Mouse (Mus musculus): ENCODE data around the gene Prss50.

DNA sequence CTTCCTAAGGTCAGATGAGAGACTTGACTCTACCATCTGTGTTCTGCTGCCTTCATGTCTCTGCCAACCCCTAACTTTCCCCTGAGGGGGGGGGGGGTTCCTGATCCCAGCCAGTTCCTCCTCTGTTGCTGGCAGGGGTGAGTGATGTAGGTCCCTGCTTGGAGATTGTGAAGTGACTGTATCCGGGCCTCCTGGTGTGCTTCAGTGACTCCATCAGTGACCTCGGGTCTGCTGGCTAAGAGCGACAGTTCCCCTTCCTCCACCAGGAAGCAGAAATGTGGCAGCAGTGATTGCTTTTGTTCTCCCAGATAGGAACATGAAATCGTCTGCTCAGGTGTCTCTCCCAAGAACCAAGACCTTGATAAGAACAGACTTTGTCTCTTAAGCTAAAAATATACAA is 847 bp upstream of the Prss50 start:
- TF ChIP-seq CTCF (IDR thresholded peaks at IDR 0.05; ENCODE audit: borderline replicate concordance, insufficient read depth, low read length) (no peak), POLR2A (IDR thresholded peaks at IDR 0.05; ENCODE audit: low read depth, low read length) (no peak)

Measured in embryonic fibroblast, embryonic 13.5 days (primary cell).